Mouse (Mus musculus) forebrain, embryonic 10.5 days (tissue): ENCODE data around the gene Bbx. TPM values are rescaled to one million over a fixed set of nuclear protein-coding genes. Genes with fewer than 3 reads are reported as not detected.

Experiments used
- DNase-seq: peaks from one replicate; pipeline ENCODE4 v3.0.0-alpha.2; 2017; ENCODE audit warnings: low spot score; ENCODE audit errors: extremely low spot score
- H3K27ac ChIP-seq: fragments of 300-500 bp; sonication (generic); 2 replicates; pipeline ENCODE4 v1.5.1; 2016; ENCODE audit warnings: mild to moderate bottlenecking
- H3K27me3 ChIP-seq: fragments of 300-500 bp; sonication (generic); 2 replicates; pipeline ENCODE4 v1.6.1; 2016; ENCODE audit warnings: mild to moderate bottlenecking; ENCODE audit not compliant: poor library complexity, severe bottlenecking
- H3K36me3 ChIP-seq: fragments of 300-500 bp; sonication (generic); replicated peaks from 2 replicates; pipeline ENCODE4 v1.6.1; 2016; ENCODE audit warnings: mild to moderate bottlenecking, moderate library complexity
- H3K4me1 ChIP-seq: fragments of 300-500 bp; sonication (generic); 2 replicates; pipeline ENCODE4 v1.6.1; 2016
- H3K4me3 ChIP-seq: fragments of 300-500 bp; sonication (generic); 2 replicates; pipeline ENCODE4 v1.5.1; 2016; ENCODE audit warnings: mild to moderate bottlenecking, moderate library complexity
- H3K9me3 ChIP-seq: fragments of 300-500 bp; sonication (generic); 2 replicates; pipeline ENCODE4 v1.6.1; 2016; ENCODE audit warnings: mild to moderate bottlenecking, moderate library complexity
- WGBS: fragments of 180-500 bp; shearing (Covaris S2); methylation state at CpG from one replicate; pipeline ENCODE4 v1.1.7; 2016; 5-methylcytosine and 5-hydroxymethylcytosine counted together
- polyA plus RNA-seq: library from polyadenylated mRNA; unstranded; fragments of >200 nt; fragmentation: Nextera tagmentation; extraction: Ambion mirVana; gene quantifications from 2 replicates; pipeline ENCODE4 v1.2.1, GENCODE M21; 2016

Gene Bbx
- polyA plus RNA-seq, 1 experiment from 2014 or later, result 39.4 TPM

- Histone ChIP-seq H3K36me3 (no peaks in the 10 kb centered on the region), H3K4me1 (no peaks in the 10 kb centered on the region), H3K9me3 (no peaks in the 10 kb centered on the region), H3K27ac (no peak overlapping the region), H3K4me3 (no peak overlapping the region), H3K27me3 (no peaks in the 10 kb centered on the region)
- WGBS, result 97% methylated on average over 2 of the region's 2 CpGs
- no peak for DNase-seq
Observed at GRCm38 (mm10) chr16:50329684-50330083, 102.5 kb downstream of the Bbx start.

GRCm38 (mm10) chr16:50324746-50325145 is 107.4 kb downstream of the Bbx start:
- WGBS, result 91% methylated on average over 2 of the region's 2 CpGs
- no peak for DNase-seq
- H3K9me3 ChIP-seq, result no peaks in the 10 kb centered on the region
- no peak overlapping the region for H3K27ac ChIP-seq
- H3K4me3 ChIP-seq, result no peak overlapping the region
- H3K27me3 ChIP-seq, result no peaks in the 10 kb centered on the region
- no peaks in the 10 kb centered on the region for H3K36me3 ChIP-seq
- no peaks in the 10 kb centered on the region for H3K4me1 ChIP-seq

- DNase-seq, result no peak
- no peak overlapping the region for H3K4me3 ChIP-seq
- H3K36me3 ChIP-seq, result no peaks in the 10 kb centered on the region
- no peaks in the 10 kb centered on the region for H3K27me3 ChIP-seq
- no peak overlapping the region for H3K27ac ChIP-seq
- WGBS, result 84% methylated on average over 6 of the region's 6 CpGs
- no peaks in the 10 kb centered on the region for H3K4me1 ChIP-seq
- H3K9me3 ChIP-seq, result no peaks in the 10 kb centered on the region
Observed at GRCm38 (mm10) chr16:50324292-50324691, 107.9 kb downstream of the Bbx start.

GRCm38 (mm10) chr16:50321368-50321767 is 110.8 kb downstream of the Bbx start:
- Histone ChIP-seq H3K27ac (no peak overlapping the region), H3K27me3 (no peaks in the 10 kb centered on the region), H3K9me3 (no peaks in the 10 kb centered on the region), H3K4me1 (no peaks in the 10 kb centered on the region), H3K4me3 (no peak overlapping the region), H3K36me3 (no peaks in the 10 kb centered on the region)
- DNase-seq, result no peak
- 91% methylated on average over 3 of the region's 3 CpGs for WGBS

GRCm38 (mm10) chr16:50318255-50318654 is 113.9 kb downstream of the Bbx start:
- no peak for DNase-seq
- 93% methylated on average over 3 of the region's 3 CpGs for WGBS
- Histone ChIP-seq H3K36me3 (no peaks in the 10 kb centered on the region), H3K4me1 (no peaks in the 10 kb centered on the region), H3K27ac (no peak overlapping the region), H3K4me3 (no peak overlapping the region), H3K27me3 (no peaks in the 10 kb centered on the region), H3K9me3 (no peaks in the 10 kb centered on the region)

- no peak overlapping the region for H3K27ac ChIP-seq
- no peaks in the 10 kb centered on the region for H3K4me1 ChIP-seq
- 78% methylated on average over 1 of the region's 1 CpGs for WGBS
- no peaks in the 10 kb centered on the region for H3K9me3 ChIP-seq
- H3K27me3 ChIP-seq, result no peaks in the 10 kb centered on the region
- DNase-seq, result no peak
- no peaks in the 10 kb centered on the region for H3K36me3 ChIP-seq
- H3K4me3 ChIP-seq, result no peak overlapping the region
Observed at GRCm38 (mm10) chr16:50315349-50315969, 116.7 kb downstream of the Bbx start.

GRCm38 (mm10) chr16:50311588-50311987 is 120.6 kb downstream of the Bbx start:
- 91% methylated on average over 4 of the region's 4 CpGs for WGBS
- H3K27me3 ChIP-seq, result no peaks in the 10 kb centered on the region
- H3K4me3 ChIP-seq, result no peak overlapping the region

GRCm38 (mm10) chr16:50309411-50310042 is 122.7 kb downstream of the Bbx start:
- Histone ChIP-seq H3K36me3 (no peaks in the 10 kb centered on the region), H3K9me3 (no peaks in the 10 kb centered on the region), H3K27ac (no peak overlapping the region), H3K4me1 (no peaks in the 10 kb centered on the region), H3K27me3 (no peaks in the 10 kb centered on the region), H3K4me3 (no peak overlapping the region)
- DNase-seq, result no peak
- 94% methylated on average over 9 of the region's 9 CpGs for WGBS

More at GRCm38 (mm10) chr16:50311588-50311987, 120.6 kb downstream of the Bbx start:
- no peak overlapping the region for H3K27ac ChIP-seq
- H3K4me1 ChIP-seq, result no peaks in the 10 kb centered on the region
- H3K36me3 ChIP-seq, result no peaks in the 10 kb centered on the region
- no peaks in the 10 kb centered on the region for H3K9me3 ChIP-seq
- DNase-seq, result no peak

- Histone ChIP-seq H3K4me3 (no peak overlapping the region), H3K4me1 (no peaks in the 10 kb centered on the region), H3K27me3 (no peaks in the 10 kb centered on the region), H3K36me3 (no peaks in the 10 kb centered on the region), H3K27ac (no peak overlapping the region), H3K9me3 (no peaks in the 10 kb centered on the region)
- WGBS, result 89% methylated on average over 6 of the region's 6 CpGs
- no peak for DNase-seq
Observed at GRCm38 (mm10) chr16:50308256-50308655, 123.9 kb downstream of the Bbx start.

- Histone ChIP-seq H3K27ac (no peak overlapping the region), H3K4me1 (no peaks in the 10 kb centered on the region), H3K36me3 (no peaks in the 10 kb centered on the region), H3K4me3 (no peak overlapping the region), H3K27me3 (no peaks in the 10 kb centered on the region), H3K9me3 (no peaks in the 10 kb centered on the region)
- 90% methylated on average over 4 of the region's 4 CpGs for WGBS
- no peak for DNase-seq
Observed at GRCm38 (mm10) chr16:50307231-50307630, 125.0 kb downstream of the Bbx start.

GRCm38 (mm10) chr16:50306727-50307126 is 125.5 kb downstream of the Bbx start:
- Histone ChIP-seq H3K27ac (no peak overlapping the region), H3K27me3 (no peaks in the 10 kb centered on the region), H3K4me3 (no peak overlapping the region), H3K36me3 (no peaks in the 10 kb centered on the region), H3K4me1 (no peaks in the 10 kb centered on the region), H3K9me3 (no peaks in the 10 kb centered on the region)
- DNase-seq, result no peak

- Histone ChIP-seq H3K36me3 (no peaks in the 10 kb centered on the region), H3K4me3 (no peak overlapping the region), H3K27ac (no peak overlapping the region), H3K27me3 (no peaks in the 10 kb centered on the region), H3K9me3 (no peaks in the 10 kb centered on the region), H3K4me1 (no peaks in the 10 kb centered on the region)
- DNase-seq, result no peak
- 91% methylated on average over 6 of the region's 6 CpGs for WGBS
Observed at GRCm38 (mm10) chr16:50305156-50305555, 127.0 kb downstream of the Bbx start.

GRCm38 (mm10) chr16:50302566-50302965 is 129.6 kb downstream of the Bbx start:
- peaks cover 7% of the 10 kb centered on the region for H3K4me1 ChIP-seq
- WGBS, result 90% methylated on average over 1 of the region's 1 CpGs

More at GRCm38 (mm10) chr16:50302566-50302965, 129.6 kb downstream of the Bbx start:
- no peak for DNase-seq
- Histone ChIP-seq H3K27ac (no peak overlapping the region), H3K27me3 (no peaks in the 10 kb centered on the region), H3K9me3 (no peaks in the 10 kb centered on the region), H3K4me3 (no peak overlapping the region), H3K36me3 (no peaks in the 10 kb centered on the region)
